Mouse (Mus musculus) thymus, adult 2 months (tissue): ENCODE measurements around the gene Prpf6.
A peak's percentile ranks its signal among the peaks of the same experiment; 100 is the strongest.

Source experiments
- CTCF ChIP-seq: fragments of 200-500 bp; IDR thresholded peaks from 2 replicates; pipeline ENCODE4 v1.5.1; 2012; ENCODE audit warnings: mild to moderate bottlenecking, control low read depth, low read length, moderate library complexity, borderline replicate concordance; ENCODE audit not compliant: control insufficient read depth, poor library complexity, insufficient read depth; ENCODE audit errors: extremely low read depth
- POLR2A ChIP-seq: fragments of 200-500 bp; IDR thresholded peaks from 2 replicates; pipeline ENCODE4 v1.6.1; 2012; ENCODE audit warnings: mild to moderate bottlenecking, low read length, control low read depth, moderate library complexity; ENCODE audit not compliant: control insufficient read depth, poor library complexity, insufficient read depth; ENCODE audit errors: extremely low read depth

DNA sequence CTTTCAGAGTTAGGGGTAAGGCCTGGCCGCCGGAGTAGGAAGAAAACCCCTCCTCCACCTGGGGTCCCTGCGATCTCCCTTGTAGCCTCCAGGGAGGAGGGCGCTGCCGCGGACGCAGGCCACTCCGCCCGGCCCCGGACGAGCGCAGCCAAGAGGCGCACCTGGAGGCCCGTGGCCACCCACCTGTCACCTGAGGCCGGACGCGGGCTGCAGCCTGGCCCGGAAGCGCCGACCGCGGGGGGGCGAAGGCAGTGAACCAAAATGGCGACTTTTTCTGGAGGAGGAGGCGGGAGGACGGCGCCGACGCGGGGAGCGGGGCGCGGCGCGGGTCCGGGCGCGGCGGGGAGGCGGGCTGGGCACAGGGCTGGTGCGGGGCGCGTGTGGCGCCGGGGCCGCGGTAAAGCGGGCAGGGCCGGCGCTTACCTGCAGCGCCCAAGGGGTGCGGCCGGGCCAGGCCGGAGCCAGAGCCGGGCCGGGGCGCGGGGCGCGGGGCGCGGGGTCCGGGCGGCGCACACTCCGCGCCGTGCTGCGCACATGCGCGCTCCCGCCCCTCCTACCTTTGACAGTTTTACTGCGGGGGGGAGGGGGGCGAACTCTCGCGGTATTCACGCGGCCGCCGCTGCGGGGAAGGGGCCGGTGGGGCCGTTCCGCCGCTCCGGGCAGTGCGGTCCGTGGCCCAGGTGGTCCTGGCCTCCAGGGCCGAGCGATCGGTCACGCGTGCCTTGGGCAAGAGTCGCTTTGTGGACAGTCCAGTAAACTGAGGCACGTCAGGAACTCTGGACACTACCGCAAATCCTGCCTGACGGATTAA, 768 bp downstream of the Prpf6 start, which contains the start of gene Zfp512b:
- TF ChIP-seq CTCF, result 0 out of 2 replicates have a peak, but pooled peaks have one; percentile 22
- TF ChIP-seq POLR2A, result no peak
